Mouse (Mus musculus): Measurements from ENCODE around the gene 1700001P01Rik. TPM values are rescaled to one million over a fixed set of nuclear protein-coding genes. Genes with fewer than 3 reads are reported as not detected.

1700001P01Rik gene
- polyA plus RNA-seq, 1 experiment from 2014 or later, result 0.73 TPM

- H3K27ac ChIP-seq, result peak overlapping the region; percentile 93
- peaks cover 95% of the 10 kb centered on the region for H3K4me1 ChIP-seq
- no peaks in the 10 kb centered on the region for H3K27me3 ChIP-seq (ENCODE audit: poor library complexity, severe bottlenecking)
- 53% methylated on average over 9 of the region's 9 CpGs for WGBS
- H3K9me3 ChIP-seq, result no peaks in the 10 kb centered on the region
- H3K36me3 ChIP-seq (replicated peaks), result peaks cover 72% of the 10 kb centered on the region
- no peak for DNase-seq (ENCODE audit: extremely low spot score, low spot score)
- no peak overlapping the region for H3K4me3 ChIP-seq
Measured at GRCm38 (mm10) chr11:97816916-97817315, 41.2 kb upstream of the 1700001P01Rik start.

GRCm38 (mm10) chr11:97816176-97816575, 40.5 kb upstream of the 1700001P01Rik start:
- H3K36me3 ChIP-seq (replicated peaks), result peaks cover 66% of the 10 kb centered on the region
- no peak for DNase-seq (ENCODE audit: extremely low spot score, low spot score)
- no peaks in the 10 kb centered on the region for H3K9me3 ChIP-seq
- H3K4me3 ChIP-seq, result 0 out of 2 replicates have a peak overlapping the region, but pooled peaks have one; percentile 4
- peaks cover 98% of the 10 kb centered on the region for H3K4me1 ChIP-seq
- no peaks in the 10 kb centered on the region for H3K27me3 ChIP-seq (ENCODE audit: poor library complexity, severe bottlenecking)
- peak overlapping the region; percentile 93 for H3K27ac ChIP-seq
- WGBS, result 51% methylated on average over 5 of the region's 5 CpGs

GRCm38 (mm10) chr11:97815736-97816135, 40.0 kb upstream of the 1700001P01Rik start:
- H3K27ac ChIP-seq, result peak overlapping the region; percentile 93
- WGBS, result 69% methylated on average over 11 of the region's 11 CpGs
- H3K4me3 ChIP-seq, result 0 out of 2 replicates have a peak overlapping the region, but pooled peaks have one; percentile 4
- H3K27me3 ChIP-seq (ENCODE audit: poor library complexity, severe bottlenecking), result no peaks in the 10 kb centered on the region
- DNase-seq (ENCODE audit: extremely low spot score, low spot score), result no peak
- H3K9me3 ChIP-seq, result no peaks in the 10 kb centered on the region
- peaks cover 61% of the 10 kb centered on the region for H3K36me3 ChIP-seq (replicated peaks)
- H3K4me1 ChIP-seq, result peaks cover 98% of the 10 kb centered on the region

GRCm38 (mm10) chr11:97813746-97814515, 38.2 kb upstream of the 1700001P01Rik start:
- no peak for DNase-seq (ENCODE audit: extremely low spot score, low spot score)
- Histone ChIP-seq H3K4me3 (no peak overlapping the region), H3K36me3 (replicated peaks) (peaks cover 59% of the 10 kb centered on the region), H3K4me1 (peaks cover 100% of the 10 kb centered on the region), H3K9me3 (no peaks in the 10 kb centered on the region), H3K27me3 (ENCODE audit: poor library complexity, severe bottlenecking) (no peaks in the 10 kb centered on the region), H3K27ac (peak overlapping the region; percentile 88)
- WGBS, result 85% methylated on average over 17 of the region's 17 CpGs

- no peak for DNase-seq (ENCODE audit: extremely low spot score, low spot score)
- Histone ChIP-seq H3K4me1 (peaks cover 100% of the 10 kb centered on the region), H3K4me3 (peak overlapping the region; percentile 41)
Measured at GRCm38 (mm10) chr11:97813085-97813484, 37.4 kb upstream of the 1700001P01Rik start.

GRCm38 (mm10) chr11:97812491-97812921, 36.8 kb upstream of the 1700001P01Rik start:
- DNase-seq (ENCODE audit: extremely low spot score, low spot score), result peak; percentile 69
- Histone ChIP-seq H3K9me3 (no peaks in the 10 kb centered on the region), H3K36me3 (replicated peaks) (peaks cover 66% of the 10 kb centered on the region)

More at GRCm38 (mm10) chr11:97813085-97813484, 37.4 kb upstream of the 1700001P01Rik start:
- no peaks in the 10 kb centered on the region for H3K9me3 ChIP-seq
- H3K27me3 ChIP-seq (ENCODE audit: poor library complexity, severe bottlenecking), result no peaks in the 10 kb centered on the region
- peak overlapping the region; percentile 88 for H3K27ac ChIP-seq
- H3K36me3 ChIP-seq (replicated peaks), result peaks cover 66% of the 10 kb centered on the region
- WGBS, result 55% methylated on average over 7 of the region's 7 CpGs

GRCm38 (mm10) chr11:97811569-97812362, 36.0 kb upstream of the 1700001P01Rik start:
- Histone ChIP-seq H3K27me3 (ENCODE audit: poor library complexity, severe bottlenecking) (no peaks in the 10 kb centered on the region), H3K4me3 (peak overlapping the region; percentile 41), H3K27ac (peak overlapping the region; percentile 88), H3K9me3 (no peaks in the 10 kb centered on the region), H3K4me1 (peaks cover 98% of the 10 kb centered on the region), H3K36me3 (replicated peaks) (peaks cover 66% of the 10 kb centered on the region)
- no peak for DNase-seq (ENCODE audit: extremely low spot score, low spot score)
- 27% methylated on average over 13 of the region's 13 CpGs for whole genome bisulfite sequencing

More at GRCm38 (mm10) chr11:97812491-97812921, 36.8 kb upstream of the 1700001P01Rik start:
- WGBS, result 21% methylated on average over 3 of the region's 3 CpGs
- Histone ChIP-seq H3K27ac (peak overlapping the region; percentile 88), H3K27me3 (ENCODE audit: poor library complexity, severe bottlenecking) (no peaks in the 10 kb centered on the region), H3K4me3 (peak overlapping the region; percentile 41), H3K4me1 (peaks cover 100% of the 10 kb centered on the region)

GRCm38 (mm10) chr11:97810970-97811369, 35.3 kb upstream of the 1700001P01Rik start:
- Histone ChIP-seq H3K27me3 (ENCODE audit: poor library complexity, severe bottlenecking) (no peaks in the 10 kb centered on the region), H3K36me3 (replicated peaks) (peaks cover 65% of the 10 kb centered on the region), H3K9me3 (no peaks in the 10 kb centered on the region), H3K4me3 (no peak overlapping the region), H3K27ac (peak overlapping the region; percentile 88), H3K4me1 (peaks cover 98% of the 10 kb centered on the region)
- no peak for DNase-seq (ENCODE audit: extremely low spot score, low spot score)
- 6% methylated on average over 3 of the region's 3 CpGs for WGBS

- H3K27ac ChIP-seq, result peak overlapping the region; percentile 88; the same call in 1 of the 2 replicates
- H3K4me1 ChIP-seq, result peaks cover 98% of the 10 kb centered on the region
- DNase-seq (ENCODE audit: extremely low spot score, low spot score), result no peak
- H3K36me3 ChIP-seq (replicated peaks), result peaks cover 59% of the 10 kb centered on the region
- 65% methylated on average over 7 of the region's 7 CpGs for WGBS
- no peak overlapping the region for H3K4me3 ChIP-seq
- H3K27me3 ChIP-seq (ENCODE audit: poor library complexity, severe bottlenecking), result no peaks in the 10 kb centered on the region
- no peaks in the 10 kb centered on the region for H3K9me3 ChIP-seq
Measured at GRCm38 (mm10) chr11:97810356-97810755, 34.6 kb upstream of the 1700001P01Rik start.

- Histone ChIP-seq H3K27ac (peak overlapping the region; percentile 79), H3K27me3 (ENCODE audit: poor library complexity, severe bottlenecking) (no peaks in the 10 kb centered on the region), H3K4me1 (peaks cover 98% of the 10 kb centered on the region), H3K9me3 (no peaks in the 10 kb centered on the region), H3K4me3 (no peak overlapping the region), H3K36me3 (replicated peaks) (peaks cover 51% of the 10 kb centered on the region)
- no peak for DNase-seq (ENCODE audit: extremely low spot score, low spot score)
- 75% methylated on average over 7 of the region's 7 CpGs for WGBS
Measured at GRCm38 (mm10) chr11:97809235-97810121, 33.8 kb upstream of the 1700001P01Rik start.

GRCm38 (mm10) chr11:97808621-97809234, 33.0 kb upstream of the 1700001P01Rik start:
- Histone ChIP-seq H3K9me3 (no peaks in the 10 kb centered on the region), H3K27me3 (ENCODE audit: poor library complexity, severe bottlenecking) (no peaks in the 10 kb centered on the region), H3K4me3 (peak overlapping the region; percentile 13; the same call in 1 of the 2 replicates), H3K27ac (peak overlapping the region; percentile 79), H3K36me3 (replicated peaks) (peaks cover 44% of the 10 kb centered on the region), H3K4me1 (peaks cover 98% of the 10 kb centered on the region)
- 36% methylated on average over 5 of the region's 5 CpGs for WGBS
- no peak for DNase-seq (ENCODE audit: extremely low spot score, low spot score)

Data from forebrain, embryonic 10.5 days (tissue).